Comparison of ENCODE assay signal across 8 mouse cellular contexts in genomic region chr12:53252213-53252571, GRCm38 (mm10). TPM values are rescaled to one million over a fixed set of nuclear protein-coding genes. Genes with fewer than 3 reads are reported as not detected.
DNase-seq lines count a peak whose midpoint lies in the region; ATAC-seq and TF ChIP-seq lines count a peak whose summit lies in the region.

No protein-coding gene starts in this region.

- peak; percentile 15 for DNase-seq in layer of hippocampus, adult 9-11 months
- no peak for DNase-seq in layer of hippocampus, adult 18-20 months (ENCODE audit: low spot score in 2 of 2)
- peak; percentile 37 for DNase-seq in ZHBTc4 (ENCODE audit: low read depth, low spot score)
- peak; percentile 56 for DNase-seq in kidney, postnatal 10 days

- H3K4me1 ChIP-seq in embryonic facial prominence, embryonic 15.5 days: peaks cover 31% of the 10 kb centered on the region

- no peaks in the 10 kb centered on the region for H3K36me3 ChIP-seq in embryonic facial prominence, embryonic 15.5 days
- H3K36me3 ChIP-seq in myocyte (ENCODE audit: control insufficient read depth, insufficient read depth): no peaks in the 10 kb centered on the region

- H3K9me3 ChIP-seq in embryonic facial prominence, embryonic 15.5 days (replicated peaks): no peaks in the 10 kb centered on the region

- no peak for TF ChIP-seq POLR2A in myocyte (IDR thresholded peaks at IDR 0.05; ENCODE audit: insufficient read length, low read depth)

- no peaks in the 10 kb centered on the region for H3K79me2 ChIP-seq in myocyte (ENCODE audit: control insufficient read depth, insufficient read depth)

- peak overlapping the region; percentile 88 for H3K4me2 ChIP-seq in embryonic facial prominence, embryonic 15.5 days (replicated peaks)
- H3K4me2 ChIP-seq in myocyte (ENCODE audit: low read depth): peak overlapping the region; percentile 79

- peak; percentile 47; the same call in 1 of the 2 replicates for ATAC-seq in embryonic facial prominence, embryonic 15.5 days (ENCODE audit: insufficient number of reproducible peaks, low FRiP score, low TSS enrichment, low read depth)
- ATAC-seq in CD4-positive, CD25-positive, alpha-beta regulatory T cell, adult 4 months: no peak
- no peak for ATAC-seq in monocyte, adult 5-6 weeks (replicated peaks; ENCODE audit: insufficient number of reproducible peaks, low FRiP score, low TSS enrichment, poor library complexity, severe bottlenecking)

- H3K9ac ChIP-seq in embryonic facial prominence, embryonic 15.5 days: peak overlapping the region; percentile 77

- WGBS in embryonic facial prominence, embryonic 15.5 days: 0% methylated on average over 3 of the region's 23 CpGs

- peak overlapping the region; percentile 72 for H3K4me3 ChIP-seq in embryonic facial prominence, embryonic 15.5 days (replicated peaks)
- H3K4me3 ChIP-seq in myocyte: peak overlapping the region; percentile 26

- H3ac ChIP-seq in myocyte (ENCODE audit: control insufficient read depth, insufficient read length): peak overlapping the region; percentile 59

- H3K27ac ChIP-seq in embryonic facial prominence, embryonic 15.5 days (replicated peaks): peak overlapping the region; percentile 88; the same call in 1 of the 2 replicates

- peaks cover 56% of the 10 kb centered on the region for H3K27me3 ChIP-seq in embryonic facial prominence, embryonic 15.5 days
- H3K27me3 ChIP-seq in myocyte (ENCODE audit: control insufficient read depth, insufficient read depth, insufficient read length): peaks cover 20% of the 10 kb centered on the region

TF ChIP-seq in myocyte, 11 proteins besides CTCF, POLR2A, EP300 and RAD21:
- TF ChIP-seq POLR2AphosphoS2 (IDR thresholded peaks at IDR 0.05; ENCODE audit: insufficient read length, low read depth) (no peak), CEBPB (IDR thresholded peaks at IDR 0.05; ENCODE audit: insufficient read depth, poor library complexity, severe bottlenecking) (no peak), REST (IDR thresholded peaks at IDR 0.05; ENCODE audit: insufficient read depth, insufficient read length) (no peak)

RNA-seq across cellular contexts. Expression of gene Npas3, which starts 3.7 kb away (rescaled TPM):
- 10 to 100 TPM; 23.5 to 24.8 TPM for total RNA-seq in layer of hippocampus, adult 18-20 months (2021)
- 3.5 and 4.1 TPM in 2 replicates for polyA plus RNA-seq in embryonic facial prominence, embryonic 15.5 days (2015; fragmentation: Nextera tagmentation; extraction: Ambion mirVana)
- polyA plus RNA-seq in myocyte (2012; fragmentation: generic; extraction: Trizol): 0.18 TPM
- under 1 TPM in 1 of 2 experiments, not detected in 1; 0.15 TPM for polyA plus RNA-seq in CD4-positive, CD25-positive, alpha-beta regulatory T cell, adult 4 months (2017; shearing (Covaris generic))
- total RNA-seq in monocyte, adult 5-6 weeks (2017): not detected in 3 replicates

Comparison
In these comparisons a context has a peak if more than half of its experiments do, and no peak if none do; other contexts are left out.
1. DNase-seq: peak in layer of hippocampus, adult 9-11 months (single experiment), ZHBTc4 (single experiment) and kidney, postnatal 10 days (single experiment); none in layer of hippocampus, adult 18-20 months (0 of 2).